Mouse (Mus musculus): Measurements from ENCODE around the gene Gja4. TPM values are rescaled to one million over a fixed set of nuclear protein-coding genes. Genes with fewer than 3 reads are reported as not detected.

Gene Gja4
- polyA plus RNA-seq (2016; fragmentation: Nextera tagmentation; extraction: Ambion mirVana): 17.1 and 19.4 TPM in 2 replicates

- peaks cover 13% of the 10 kb centered on the region; the same call in 1 of the 2 replicates for H3K4me1 ChIP-seq
- no peaks in the 10 kb centered on the region for H3K36me3 ChIP-seq
- H3K27ac ChIP-seq: no peak within 1 kb of the TSS
- ATAC-seq (ENCODE audit: low FRiP score, low read depth): peak; percentile 72
- no peaks in the 10 kb centered on the region for H3K9me3 ChIP-seq
- peak within 1 kb of the TSS; percentile 93 for H3K4me2 ChIP-seq (replicated peaks)
- peak within 1 kb of the TSS; percentile 62 for H3K9ac ChIP-seq
- peak within 1 kb of the TSS; percentile 49 for H3K4me3 ChIP-seq
- WGBS: 1% methylated on average over 25 of the region's 25 CpGs
- peaks cover 25% of the 10 kb centered on the region for H3K27me3 ChIP-seq (replicated peaks)
These were observed at the start of gene Gja4 for GRCm38 (mm10) chr4:127313861-127314260. Gja4 (minus strand) TSS chr4:127314039.

GRCm38 (mm10) chr4:127363331-127363730, 49.5 kb upstream of the Gja4 start:
- no peak overlapping the region for H3K4me3 ChIP-seq
- H3K4me2 ChIP-seq (replicated peaks): no peak overlapping the region
- H3K9ac ChIP-seq: no peak overlapping the region
- H3K36me3 ChIP-seq: no peaks in the 10 kb centered on the region
- WGBS: 60% methylated on average over 4 of the region's 4 CpGs
- no peaks in the 10 kb centered on the region for H3K27me3 ChIP-seq (replicated peaks)
- no peak for ATAC-seq (ENCODE audit: low FRiP score, low read depth)
- no peak overlapping the region for H3K27ac ChIP-seq
- H3K9me3 ChIP-seq: no peaks in the 10 kb centered on the region
- peaks cover 14% of the 10 kb centered on the region; the same call in 1 of the 2 replicates for H3K4me1 ChIP-seq

- Histone ChIP-seq H3K27ac (no peak overlapping the region), H3K4me2 (replicated peaks) (no peak overlapping the region), H3K4me1 (peaks cover 14% of the 10 kb centered on the region; the same call in 1 of the 2 replicates), H3K36me3 (no peaks in the 10 kb centered on the region), H3K9ac (no peak overlapping the region), H3K9me3 (no peaks in the 10 kb centered on the region), H3K27me3 (replicated peaks) (no peaks in the 10 kb centered on the region), H3K4me3 (no peak overlapping the region)
- 83% methylated on average over 3 of the region's 3 CpGs for WGBS
- no peak for ATAC-seq (ENCODE audit: low FRiP score, low read depth)
These were observed 48.7 kb upstream of the Gja4 start for GRCm38 (mm10) chr4:127362520-127362919.

GRCm38 (mm10) chr4:127358018-127358417, 44.2 kb upstream of the Gja4 start, which contains the start of gene Gjb5:
Gjb5 (minus strand) TSS chr4:127358181.
- no peaks in the 10 kb centered on the region for H3K4me1 ChIP-seq
- H3K9me3 ChIP-seq: no peaks in the 10 kb centered on the region
- no peak within 1 kb of the TSS for H3K27ac ChIP-seq
- no peak for ATAC-seq (ENCODE audit: low FRiP score, low read depth)
- H3K9ac ChIP-seq: no peak within 1 kb of the TSS
- H3K4me2 ChIP-seq (replicated peaks): no peak within 1 kb of the TSS; the same call in 1 of the 2 replicates
- no peaks in the 10 kb centered on the region for H3K27me3 ChIP-seq (replicated peaks)
- no peaks in the 10 kb centered on the region for H3K36me3 ChIP-seq
- H3K4me3 ChIP-seq: no peak within 1 kb of the TSS
- WGBS: 25% methylated on average over 5 of the region's 5 CpGs

- H3K9ac ChIP-seq: no peak overlapping the region
- H3K4me3 ChIP-seq: no peak overlapping the region
- H3K27ac ChIP-seq: no peak overlapping the region
- no peak overlapping the region for H3K4me2 ChIP-seq (replicated peaks)
- H3K27me3 ChIP-seq (replicated peaks): no peaks in the 10 kb centered on the region
- no peak for ATAC-seq (ENCODE audit: low FRiP score, low read depth)
- H3K4me1 ChIP-seq: no peaks in the 10 kb centered on the region
- H3K9me3 ChIP-seq: no peaks in the 10 kb centered on the region
- no peaks in the 10 kb centered on the region for H3K36me3 ChIP-seq
- 78% methylated on average over 15 of the region's 15 CpGs for WGBS
These were observed 41.0 kb upstream of the Gja4 start for GRCm38 (mm10) chr4:127354506-127355485.

GRCm38 (mm10) chr4:127353951-127354438, 40.2 kb upstream of the Gja4 start, which contains the start of gene Gjb4:
Gjb4 (minus strand) TSS chr4:127354081.
- WGBS: 57% methylated on average over 8 of the region's 8 CpGs
- no peak for ATAC-seq (ENCODE audit: low FRiP score, low read depth)
- no peak within 1 kb of the TSS for H3K27ac ChIP-seq
- no peaks in the 10 kb centered on the region for H3K9me3 ChIP-seq
- no peak within 1 kb of the TSS for H3K9ac ChIP-seq
- no peaks in the 10 kb centered on the region for H3K4me1 ChIP-seq
- H3K4me2 ChIP-seq (replicated peaks): no peak within 1 kb of the TSS
- H3K4me3 ChIP-seq: no peak within 1 kb of the TSS
- no peaks in the 10 kb centered on the region for H3K27me3 ChIP-seq (replicated peaks)
- no peaks in the 10 kb centered on the region for H3K36me3 ChIP-seq

- Histone ChIP-seq H3K4me2 (replicated peaks) (no peak overlapping the region), H3K4me1 (no peaks in the 10 kb centered on the region), H3K9me3 (no peaks in the 10 kb centered on the region), H3K9ac (no peak overlapping the region), H3K4me3 (no peak overlapping the region), H3K27ac (no peak overlapping the region), H3K27me3 (replicated peaks) (no peaks in the 10 kb centered on the region), H3K36me3 (no peaks in the 10 kb centered on the region)
- no peak for ATAC-seq (ENCODE audit: low FRiP score, low read depth)
- WGBS: 24% methylated on average over 1 of the region's 1 CpGs
These were observed 38.8 kb upstream of the Gja4 start for GRCm38 (mm10) chr4:127352594-127352993.

GRCm38 (mm10) chr4:127349560-127350300, 35.9 kb upstream of the Gja4 start:
- Histone ChIP-seq H3K4me2 (replicated peaks) (no peak overlapping the region), H3K27ac (no peak overlapping the region), H3K4me3 (no peak overlapping the region), H3K9ac (no peak overlapping the region), H3K9me3 (no peaks in the 10 kb centered on the region), H3K36me3 (no peaks in the 10 kb centered on the region), H3K27me3 (replicated peaks) (no peaks in the 10 kb centered on the region), H3K4me1 (no peaks in the 10 kb centered on the region)
- no peak for ATAC-seq (ENCODE audit: low FRiP score, low read depth)
- 67% methylated on average over 4 of the region's 4 CpGs for WGBS

GRCm38 (mm10) chr4:127345000-127345399, 31.2 kb upstream of the Gja4 start:
- H3K4me3 ChIP-seq: no peak overlapping the region
- no peak overlapping the region for H3K27ac ChIP-seq
- no peak for ATAC-seq (ENCODE audit: low FRiP score, low read depth)
- H3K9ac ChIP-seq: no peak overlapping the region
- H3K36me3 ChIP-seq: no peaks in the 10 kb centered on the region
- no peaks in the 10 kb centered on the region for H3K4me1 ChIP-seq
- H3K4me2 ChIP-seq (replicated peaks): no peak overlapping the region
- no peaks in the 10 kb centered on the region for H3K27me3 ChIP-seq (replicated peaks)
- H3K9me3 ChIP-seq: no peaks in the 10 kb centered on the region
- 84% methylated on average over 5 of the region's 5 CpGs for WGBS

GRCm38 (mm10) chr4:127341372-127341771, 27.5 kb upstream of the Gja4 start:
- H3K27me3 ChIP-seq (replicated peaks): no peaks in the 10 kb centered on the region
- no peak overlapping the region for H3K9ac ChIP-seq
- no peak for ATAC-seq (ENCODE audit: low FRiP score, low read depth)
- H3K4me2 ChIP-seq (replicated peaks): no peak overlapping the region
- no peaks in the 10 kb centered on the region for H3K36me3 ChIP-seq
- no peaks in the 10 kb centered on the region for H3K9me3 ChIP-seq
- no peaks in the 10 kb centered on the region for H3K4me1 ChIP-seq
- no peak overlapping the region for H3K4me3 ChIP-seq
- 68% methylated on average over 6 of the region's 6 CpGs for WGBS
- H3K27ac ChIP-seq: no peak overlapping the region

GRCm38 (mm10) chr4:127337668-127338067, 23.8 kb upstream of the Gja4 start:
- H3K9me3 ChIP-seq: no peaks in the 10 kb centered on the region
- H3K27ac ChIP-seq: no peak overlapping the region
- H3K4me1 ChIP-seq: no peaks in the 10 kb centered on the region
- no peak overlapping the region for H3K9ac ChIP-seq
- no peak overlapping the region for H3K4me3 ChIP-seq
- no peaks in the 10 kb centered on the region for H3K36me3 ChIP-seq
- WGBS: 82% methylated on average over 5 of the region's 5 CpGs
- no peak overlapping the region for H3K4me2 ChIP-seq (replicated peaks)
- H3K27me3 ChIP-seq (replicated peaks): peaks cover 12% of the 10 kb centered on the region
- ATAC-seq (ENCODE audit: low FRiP score, low read depth): no peak
